Mouse (Mus musculus) forebrain, embryonic 11.5 days (tissue): ENCODE measurements around the gene Amfr. TPM values are rescaled to one million over a fixed set of nuclear protein-coding genes. Genes with fewer than 3 reads are reported as not detected.

Experiments used
- ATAC-seq: fragments of 200-750 bp; cut with Nextera tagmentation; replicated peaks from 2 replicates; pipeline ENCODE4 v1.8.0; 2017; ENCODE audit warnings: moderate TSS enrichment; ENCODE audit not compliant: low FRiP score
- DNase-seq: peaks from one replicate; pipeline ENCODE4 v3.0.0-alpha.2; 2017; ENCODE audit warnings: low spot score
- H3K27ac ChIP-seq: fragments of 300-500 bp; sonication (generic); 2 replicates; pipeline ENCODE4 v1.5.1; 2014; ENCODE audit warnings: low read depth, low read length
- H3K27me3 ChIP-seq: fragments of 300-500 bp; sonication (generic); 2 replicates; pipeline ENCODE4 v1.6.1; 2014; ENCODE audit warnings: mild to moderate bottlenecking, low read length, mixed read lengths; ENCODE audit not compliant: control insufficient read depth, insufficient read depth
- H3K36me3 ChIP-seq: fragments of 300-500 bp; sonication (generic); 2 replicates; pipeline ENCODE4 v1.6.1; 2014; ENCODE audit warnings: mild to moderate bottlenecking, low read length, moderate library complexity, mixed read lengths; ENCODE audit not compliant: control insufficient read depth, insufficient read depth
- H3K4me1 ChIP-seq: fragments of 300-500 bp; sonication (generic); replicated peaks from 2 replicates; pipeline ENCODE4 v1.6.1; 2014; ENCODE audit warnings: low read length, mixed read lengths; ENCODE audit not compliant: control insufficient read depth, insufficient read depth
- H3K4me2 ChIP-seq: fragments of 300-500 bp; sonication (generic); 2 replicates; pipeline ENCODE4 v1.6.1; 2014; ENCODE audit warnings: low read depth, mild to moderate bottlenecking, low read length, moderate library complexity, mixed read lengths; ENCODE audit not compliant: severe bottlenecking
- H3K4me3 ChIP-seq: fragments of 300-500 bp; sonication (generic); 2 replicates; pipeline ENCODE4 v1.5.1; 2014; ENCODE audit warnings: low read depth, low read length
- H3K9ac ChIP-seq: fragments of 300-500 bp; sonication (generic); 2 replicates; pipeline ENCODE4 v1.6.1; 2014; ENCODE audit warnings: low read length
- H3K9me3 ChIP-seq: fragments of 300-500 bp; sonication (generic); 2 replicates; pipeline ENCODE4 v1.6.1; 2016; ENCODE audit warnings: low read length, mixed read lengths; ENCODE audit not compliant: control insufficient read depth
- WGBS: fragments of 180-500 bp; shearing (Covaris S2); extraction: QIAGEN DNeasy Blood & Tissue Kit; methylation state at CpG from one replicate; pipeline ENCODE4 v1.1.7; 2014; 5-methylcytosine and 5-hydroxymethylcytosine counted together
- polyA plus RNA-seq: library from polyadenylated mRNA; unstranded; fragments of >200 nt; fragmentation: Nextera tagmentation; extraction: Ambion mirVana; gene quantifications from 2 replicates; pipeline ENCODE4 v1.2.1, GENCODE M21; 2014

Gene Amfr
- polyA plus RNA-seq, 1 experiment from 2014 or later = 60.5 TPM

GRCm38 (mm10) chr8:94033601-94034000 is 21.0 kb upstream of the Amfr start:
- ATAC-seq (no peak), DNase-seq (no peak)
- no peak overlapping the region for H3K4me3 ChIP-seq
- no peak overlapping the region for H3K4me2 ChIP-seq
- no peaks in the 10 kb centered on the region for H3K9me3 ChIP-seq
- H3K9ac ChIP-seq = no peak overlapping the region
- H3K27ac ChIP-seq = no peak overlapping the region
- H3K36me3 ChIP-seq = peaks cover 10% of the 10 kb centered on the region
- peaks cover 12% of the 10 kb centered on the region for H3K4me1 ChIP-seq
- 44% methylated on average over 3 of the region's 3 CpGs for WGBS
- H3K27me3 ChIP-seq = no peaks in the 10 kb centered on the region

- DNase-seq (no peak), ATAC-seq (no peak)
Measured at GRCm38 (mm10) chr8:94029701-94030100, 17.1 kb upstream of the Amfr start.

GRCm38 (mm10) chr8:94023916-94024315 is 11.3 kb upstream of the Amfr start:
- H3K4me2 ChIP-seq = no peak overlapping the region

More at GRCm38 (mm10) chr8:94029701-94030100, 17.1 kb upstream of the Amfr start:
- peaks cover 4% of the 10 kb centered on the region; the same call in 1 of the 2 replicates for H3K4me1 ChIP-seq
- peaks cover 22% of the 10 kb centered on the region for H3K36me3 ChIP-seq
- no peak overlapping the region for H3K9ac ChIP-seq
- no peak overlapping the region for H3K4me3 ChIP-seq
- WGBS = 96% methylated on average over 9 of the region's 9 CpGs
- H3K27ac ChIP-seq = no peak overlapping the region
- H3K4me2 ChIP-seq = no peak overlapping the region
- H3K9me3 ChIP-seq = no peaks in the 10 kb centered on the region
- no peaks in the 10 kb centered on the region for H3K27me3 ChIP-seq

GRCm38 (mm10) chr8:94013026-94013612 is 477 bp upstream of the Amfr start:
- no peak for ATAC-seq
- peak overlapping the region; percentile 89 for H3K4me3 ChIP-seq
- WGBS = 46% methylated on average over 7 of the region's 7 CpGs
- no peaks in the 10 kb centered on the region for H3K9me3 ChIP-seq
- peaks cover 13% of the 10 kb centered on the region; the same call in 1 of the 2 replicates for H3K4me1 ChIP-seq
- no peak for DNase-seq
- peak overlapping the region; percentile 91; the same call in 1 of the 2 replicates for H3K27ac ChIP-seq
- no peaks in the 10 kb centered on the region for H3K27me3 ChIP-seq
- peak overlapping the region; percentile 56 for H3K4me2 ChIP-seq
- no peaks in the 10 kb centered on the region for H3K36me3 ChIP-seq
- H3K9ac ChIP-seq = peak overlapping the region; percentile 98

More at GRCm38 (mm10) chr8:94023916-94024315, 11.3 kb upstream of the Amfr start:
- H3K9me3 ChIP-seq = no peaks in the 10 kb centered on the region
- no peaks in the 10 kb centered on the region for H3K4me1 ChIP-seq
- peaks cover 25% of the 10 kb centered on the region for H3K36me3 ChIP-seq
- H3K27me3 ChIP-seq = no peaks in the 10 kb centered on the region
- H3K9ac ChIP-seq = no peak overlapping the region
- DNase-seq (no peak), ATAC-seq (no peak)
- no peak overlapping the region for H3K27ac ChIP-seq
- no peak overlapping the region for H3K4me3 ChIP-seq
- WGBS = 96% methylated on average over 6 of the region's 6 CpGs

GRCm38 (mm10) chr8:94011076-94012012 is 1.3 kb downstream of the Amfr start:
- DNase-seq (no peak), ATAC-seq (no peak)
- H3K4me1 ChIP-seq = peaks cover 13% of the 10 kb centered on the region; the same call in 1 of the 2 replicates
- peak overlapping the region; percentile 89 for H3K4me3 ChIP-seq
- 4% methylated on average over 48 of the region's 48 CpGs for WGBS
- H3K36me3 ChIP-seq = no peaks in the 10 kb centered on the region
- peak overlapping the region; percentile 98 for H3K9ac ChIP-seq
- no peaks in the 10 kb centered on the region for H3K27me3 ChIP-seq
- peak overlapping the region; percentile 56 for H3K4me2 ChIP-seq
- no peaks in the 10 kb centered on the region for H3K9me3 ChIP-seq
- H3K27ac ChIP-seq = peak overlapping the region; percentile 91; the same call in 1 of the 2 replicates

- H3K4me2 ChIP-seq = peak overlapping the region; percentile 9; the same call in 1 of the 2 replicates
- H3K4me3 ChIP-seq = no peak overlapping the region
- H3K27me3 ChIP-seq = no peaks in the 10 kb centered on the region
- H3K36me3 ChIP-seq = no peaks in the 10 kb centered on the region
- H3K27ac ChIP-seq = no peak overlapping the region
- DNase-seq = no peak
- H3K4me1 ChIP-seq = peaks cover 13% of the 10 kb centered on the region; the same call in 1 of the 2 replicates
- no peak for ATAC-seq
- 42% methylated on average over 2 of the region's 2 CpGs for WGBS
- H3K9ac ChIP-seq = no peak overlapping the region; the same call in 1 of the 2 replicates
- H3K9me3 ChIP-seq = no peaks in the 10 kb centered on the region
Measured at GRCm38 (mm10) chr8:94010101-94010705, 2.4 kb downstream of the Amfr start.

GRCm38 (mm10) chr8:94009243-94009845 is 3.3 kb downstream of the Amfr start:
- Histone ChIP-seq H3K36me3 (no peaks in the 10 kb centered on the region), H3K27me3 (no peaks in the 10 kb centered on the region), H3K4me3 (no peak overlapping the region), H3K4me2 (no peak overlapping the region), H3K9me3 (no peaks in the 10 kb centered on the region), H3K27ac (no peak overlapping the region), H3K4me1 (peaks cover 13% of the 10 kb centered on the region; the same call in 1 of the 2 replicates), H3K9ac (no peak overlapping the region)
- 65% methylated on average over 15 of the region's 15 CpGs for WGBS
- no peak for DNase-seq
- ATAC-seq = no peak

- Histone ChIP-seq H3K4me3 (no peak overlapping the region), H3K4me2 (no peak overlapping the region), H3K4me1 (no peaks in the 10 kb centered on the region), H3K36me3 (no peaks in the 10 kb centered on the region; the same call in 1 of the 2 replicates), H3K9ac (no peak overlapping the region), H3K9me3 (no peaks in the 10 kb centered on the region), H3K27me3 (no peaks in the 10 kb centered on the region), H3K27ac (no peak overlapping the region)
- WGBS = 89% methylated on average over 9 of the region's 9 CpGs
- DNase-seq (no peak), ATAC-seq (no peak)
Measured at GRCm38 (mm10) chr8:94004139-94004538, 8.5 kb downstream of the Amfr start.
